Mouse (Mus musculus) ES-E14 (cell line): ENCODE results near the gene Ppp3ca.

ENCODE experiments used
- CHD2 ChIP-seq: IDR thresholded peaks from 2 replicates; pipeline ENCODE4 v1.6.1; 2014; ENCODE audit warnings: mild to moderate bottlenecking, low read depth, low read length, inconsistent platforms
- MAFK ChIP-seq: IDR thresholded peaks from 2 replicates; pipeline ENCODE4 v1.6.1; 2014; ENCODE audit warnings: mild to moderate bottlenecking, low read depth, low read length, inconsistent platforms; ENCODE audit not compliant: insufficient read depth
- ZC3H11A ChIP-seq: IDR thresholded peaks from 2 replicates; pipeline ENCODE4 v1.6.1; 2012; ENCODE audit warnings: low read depth, mild to moderate bottlenecking, inconsistent platforms, low read length, borderline replicate concordance
- ZNF384 ChIP-seq: IDR thresholded peaks from 2 replicates; pipeline ENCODE4 v1.6.1; 2012; ENCODE audit warnings: low read depth, low read length, inconsistent platforms

GRCm38 (mm10) chr3:136725311-136726156 lies 55.6 kb downstream of the Ppp3ca start:
- TF ChIP-seq ZC3H11A (no peak), ZNF384 (no peak), MAFK (no peak), CHD2 (no peak)
